Comparison of ENCODE assay signal across 26 mouse cellular contexts in the genomic region with DNA sequence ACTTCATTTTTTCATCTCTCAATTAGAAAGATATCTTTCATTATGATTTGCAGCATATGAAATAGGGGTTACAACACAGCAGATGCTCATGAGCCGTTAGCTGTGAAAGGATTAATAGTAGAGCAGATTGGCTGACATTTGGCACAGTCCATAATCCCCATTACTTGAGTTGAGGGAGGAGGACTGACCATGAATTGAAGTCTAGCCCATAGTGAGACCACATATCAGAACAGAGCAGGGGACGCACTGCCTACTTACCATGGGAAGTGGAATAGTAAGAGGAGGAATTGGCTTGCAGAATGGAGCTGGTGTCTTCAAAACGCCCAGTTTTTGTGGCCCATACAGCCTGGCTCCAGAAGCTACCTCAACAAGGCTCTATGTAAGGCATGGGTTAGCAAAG.
DNase-seq lines count a peak whose midpoint lies in the region; ATAC-seq and TF ChIP-seq lines count a peak whose summit lies in the region.
"Had no signal": no experiment of that assay in that cellular context is flagged by ENCODE, and none has a peak within 500 bp of the region (broad histone marks: within the 10 kb centered on the region; RNA-seq: fewer than 3 reads in every experiment).

No protein-coding gene starts in this region.

- no peak overlapping the region for H3K4me3 ChIP-seq in hindbrain, embryonic 14.5 days (replicated peaks; ENCODE audit: low read length)
- H3K4me3 ChIP-seq in hindbrain, embryonic 16.5 days (ENCODE audit: low read length), result no peak overlapping the region
- H3K4me3 ChIP-seq in lung, embryonic 15.5 days, result no peak overlapping the region
- H3K4me3 ChIP-seq in lung, postnatal 0 days (ENCODE audit: low read depth, low read length), result no peak overlapping the region
- H3K4me3 ChIP-seq: embryonic facial prominence, embryonic 15.5 days; heart, embryonic 12.5 days; left cerebral cortex, adult 2 months; neural tube, embryonic 12.5 days had no signal

- WGBS in hindbrain, embryonic 14.5 days, result 81% methylated on average over 3 of the region's 3 CpGs
- 76% methylated on average over 3 of the region's 3 CpGs for WGBS in hindbrain, embryonic 16.5 days
- 72% methylated on average over 3 of the region's 3 CpGs for WGBS in lung, embryonic 15.5 days
- 82% methylated on average over 3 of the region's 3 CpGs for WGBS in lung, postnatal 0 days

- H3K27ac ChIP-seq in hindbrain, embryonic 14.5 days, result 0 out of 2 replicates have a peak overlapping the region, but pooled peaks have one; percentile 22
- no peak overlapping the region for H3K27ac ChIP-seq in hindbrain, embryonic 16.5 days (ENCODE audit: low read depth, low read length)
- peak overlapping the region; percentile 39 for H3K27ac ChIP-seq in lung, embryonic 15.5 days
- no peak overlapping the region for H3K27ac ChIP-seq in lung, postnatal 0 days (ENCODE audit: low read length)
- H3K27ac ChIP-seq: embryonic facial prominence, embryonic 15.5 days; left cerebral cortex, adult 2 months; macrophage; neural tube, embryonic 12.5 days had no signal

- peak; percentile 25 for DNase-seq in cerebellum, adult 9-10 months
- no peak for DNase-seq in cerebellum, adult 9-11 months
- DNase-seq in hindbrain, embryonic 14.5 days (ENCODE audit: low spot score), result no peak
- no peak for DNase-seq in lung, postnatal 0 days (ENCODE audit: low spot score)
- DNase-seq in retina, postnatal 7 days (ENCODE audit: low read depth, low spot score), result peak; percentile 50
- no peak for DNase-seq in T-cell, adult 2 months (ENCODE audit: low spot score)
- DNase-seq: adrenal gland, postnatal 14 days; cerebellum, adult 18-20 months; heart, postnatal 14 days; kidney, adult 8-10 months; kidney, postnatal 14 days; layer of hippocampus, adult 9-11 months; lung, adult 18-20 months; right cerebral cortex, postnatal 25 days had no signal

- H3K36me3 ChIP-seq in hindbrain, embryonic 14.5 days (replicated peaks; ENCODE audit: control insufficient read depth, insufficient read depth), result peaks cover 5% of the 10 kb centered on the region; the same call in 1 of the 2 replicates
- H3K36me3 ChIP-seq in hindbrain, embryonic 16.5 days (ENCODE audit: control insufficient read depth, insufficient read depth, low read length), result no peaks in the 10 kb centered on the region
- 0 out of 2 replicates have a peak, but pooled peaks cover 5% of the 10 kb centered on the region for H3K36me3 ChIP-seq in lung, embryonic 15.5 days
- no peaks in the 10 kb centered on the region for H3K36me3 ChIP-seq in lung, postnatal 0 days (ENCODE audit: insufficient read depth, low read length)
- H3K36me3 ChIP-seq: embryonic facial prominence, embryonic 15.5 days had no signal

- ATAC-seq in hindbrain, embryonic 14.5 days (ENCODE audit: low FRiP score), result no peak
- no peak for ATAC-seq in hindbrain, embryonic 16.5 days
- ATAC-seq in lung, embryonic 15.5 days (ENCODE audit: borderline replicate concordance, extremely low read depth, low FRiP score, low TSS enrichment), result no peak
- no peak for ATAC-seq in lung, postnatal 0 days
- ATAC-seq: activated CD4-positive, CD25-positive, alpha-beta regulatory T cell, adult 4 months; CD4-positive, CD25-positive, alpha-beta regulatory T cell, adult 4 months; Patski had no signal

- no peak overlapping the region for H3K4me2 ChIP-seq in hindbrain, embryonic 14.5 days (replicated peaks)
- no peak overlapping the region for H3K4me2 ChIP-seq in hindbrain, embryonic 16.5 days (ENCODE audit: low read length)
- no peak overlapping the region for H3K4me2 ChIP-seq in lung, embryonic 15.5 days
- no peak overlapping the region for H3K4me2 ChIP-seq in lung, postnatal 0 days (replicated peaks; ENCODE audit: low read depth, low read length)
- H3K4me2 ChIP-seq: embryonic facial prominence, embryonic 15.5 days; heart, embryonic 12.5 days; liver, embryonic 11.5 days; midbrain, embryonic 11.5 days; neural tube, embryonic 12.5 days had no signal

- no peaks in the 10 kb centered on the region for H3K27me3 ChIP-seq in hindbrain, embryonic 14.5 days (ENCODE audit: control insufficient read depth, insufficient read depth, low read length)
- no peaks in the 10 kb centered on the region for H3K27me3 ChIP-seq in hindbrain, embryonic 16.5 days (replicated peaks; ENCODE audit: control insufficient read depth, insufficient read depth, low read length)
- H3K27me3 ChIP-seq in lung, embryonic 15.5 days, result no peaks in the 10 kb centered on the region
- no peaks in the 10 kb centered on the region for H3K27me3 ChIP-seq in lung, postnatal 0 days (replicated peaks; ENCODE audit: insufficient read depth, low read length)
- H3K27me3 ChIP-seq: embryonic facial prominence, embryonic 15.5 days; heart, embryonic 12.5 days; neural tube, embryonic 12.5 days; Patski had no signal

- no peak overlapping the region for H3K9ac ChIP-seq in hindbrain, embryonic 14.5 days
- H3K9ac ChIP-seq in hindbrain, embryonic 16.5 days (ENCODE audit: low read depth, low read length), result no peak overlapping the region
- H3K9ac ChIP-seq in lung, embryonic 15.5 days, result no peak overlapping the region
- H3K9ac ChIP-seq in lung, postnatal 0 days (replicated peaks; ENCODE audit: low read depth), result no peak overlapping the region
- H3K9ac ChIP-seq: embryonic facial prominence, embryonic 15.5 days; heart, embryonic 12.5 days; neural tube, embryonic 12.5 days had no signal

- no peak for TF ChIP-seq CTCF in lung, postnatal 0 days (IDR thresholded peaks at IDR 0.05)

- H3K4me1 ChIP-seq in hindbrain, embryonic 14.5 days (replicated peaks; ENCODE audit: control insufficient read depth, insufficient read depth, low read length), result 0 out of 2 replicates have a peak, but pooled peaks cover 6% of the 10 kb centered on the region
- H3K4me1 ChIP-seq in hindbrain, embryonic 16.5 days (ENCODE audit: control insufficient read depth, insufficient read depth, low read depth, low read length), result no peaks in the 10 kb centered on the region; the same call in 1 of the 2 replicates
- H3K4me1 ChIP-seq in lung, embryonic 15.5 days, result peaks cover 12% of the 10 kb centered on the region
- H3K4me1 ChIP-seq in lung, postnatal 0 days (ENCODE audit: insufficient read depth, low read depth, low read length), result no peaks in the 10 kb centered on the region
- H3K4me1 ChIP-seq: neural tube, embryonic 12.5 days had no signal

- 0 out of 2 replicates have a peak, but pooled peaks cover 4% of the 10 kb centered on the region for H3K9me3 ChIP-seq in hindbrain, embryonic 14.5 days (ENCODE audit: control insufficient read depth, low read length)
- H3K9me3 ChIP-seq in hindbrain, embryonic 16.5 days (ENCODE audit: control insufficient read depth, low read length), result no peaks in the 10 kb centered on the region
- no peaks in the 10 kb centered on the region for H3K9me3 ChIP-seq in lung, embryonic 15.5 days
- no peaks in the 10 kb centered on the region for H3K9me3 ChIP-seq in lung, postnatal 0 days (ENCODE audit: low read length)
- H3K9me3 ChIP-seq: embryonic facial prominence, embryonic 15.5 days; neural tube, embryonic 12.5 days had no signal

- TF ChIP-seq EP300 in lung, postnatal 0 days (IDR thresholded peaks at IDR 0.05), result no peak

Comparison
In these comparisons a context has a peak if more than half of its experiments do, and no peak if none do; other contexts are left out.
1. DNase-seq: peak in cerebellum, adult 9-10 months (single experiment) and retina, postnatal 7 days (single experiment); none in cerebellum, adult 9-11 months (single experiment), hindbrain, embryonic 14.5 days (single experiment), lung, postnatal 0 days (single experiment) and T-cell, adult 2 months (single experiment).
2. H3K27ac ChIP-seq: peak in hindbrain, embryonic 14.5 days (single experiment) and lung, embryonic 15.5 days (single experiment); none in hindbrain, embryonic 16.5 days (single experiment) and lung, postnatal 0 days (single experiment).